Mouse (Mus musculus): ENCODE results near the gene Lrrc4c. TPM values are rescaled to one million over a fixed set of nuclear protein-coding genes. Genes with fewer than 3 reads are reported as not detected.

Gene Lrrc4c
- total and polyA plus RNA-seq, 2 experiments from 2014 or later, result 0.08 to 0.66 TPM

DNA sequence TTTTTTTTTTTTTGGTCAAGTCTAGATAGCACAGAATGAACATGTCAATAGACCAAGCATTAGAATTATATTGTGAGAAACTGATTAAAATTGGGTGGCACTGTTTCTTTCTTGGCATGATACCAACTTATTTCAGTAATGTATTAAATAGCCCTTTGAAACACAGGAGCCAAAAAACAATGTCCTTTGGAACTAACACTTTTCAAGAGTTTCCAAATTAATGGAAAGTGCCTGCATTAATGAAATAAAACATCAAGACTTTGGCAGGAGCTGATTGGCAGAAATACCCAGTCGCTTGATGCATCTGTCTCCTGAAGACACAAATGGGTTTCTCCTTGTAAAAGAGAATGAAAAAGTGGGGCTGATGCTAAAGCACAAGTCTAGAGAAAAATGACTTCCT lies 1184.5 kb downstream of the Lrrc4c start:
- 73% methylated on average over 1 of the region's 1 CpGs for WGBS
- TF ChIP-seq CTCF (IDR thresholded peaks at IDR 0.05; ENCODE audit: low read depth), result no peak
- TF ChIP-seq EP300 (IDR thresholded peaks at IDR 0.05; ENCODE audit: low read depth), result no peak
- ATAC-seq (ENCODE audit: insufficient read depth, low read depth), result no peak

DNA sequence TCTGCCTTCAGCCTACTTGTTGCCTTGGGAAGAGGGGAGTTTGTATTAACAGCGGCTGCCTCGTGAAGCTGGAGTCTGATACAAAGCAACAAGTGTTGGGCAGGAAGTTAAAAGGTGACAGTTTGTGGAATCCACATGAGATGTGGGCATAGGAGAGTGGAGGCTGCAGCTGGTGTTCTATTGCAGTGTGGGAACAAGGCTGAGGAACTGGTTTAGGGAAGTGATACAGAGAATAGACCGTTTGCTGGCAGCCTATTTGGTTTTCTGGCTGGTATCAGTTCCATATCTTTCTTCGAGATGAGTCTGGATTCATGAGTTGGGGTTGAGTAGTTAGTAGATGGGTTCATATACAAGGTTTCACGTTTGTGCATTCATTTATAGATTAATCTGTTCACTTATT lies 1186.9 kb downstream of the Lrrc4c start:
- no peak for DNase-seq (ENCODE audit: low spot score)
- TF ChIP-seq EP300 (IDR thresholded peaks at IDR 0.05; ENCODE audit: low read depth) (no peak), CTCF (IDR thresholded peaks at IDR 0.05; ENCODE audit: low read depth) (no peak)
- WGBS, result 55% methylated on average over 5 of the region's 5 CpGs

More for the DNA sequence above, 1184.5 kb downstream of the Lrrc4c start:
- H3K9ac ChIP-seq (replicated peaks; ENCODE audit: low read depth, low read length), result no peak overlapping the region
- DNase-seq (ENCODE audit: low spot score), result no peak
- H3K4me2 ChIP-seq (ENCODE audit: low read depth, low read length), result no peak overlapping the region
- no peaks in the 10 kb centered on the region for H3K36me3 ChIP-seq (replicated peaks; ENCODE audit: control insufficient read depth, insufficient read depth, low read length)
- no peak overlapping the region for H3K27ac ChIP-seq (ENCODE audit: low read depth)
- no peaks in the 10 kb centered on the region for H3K4me1 ChIP-seq (ENCODE audit: control insufficient read depth, insufficient read depth)
- no peaks in the 10 kb centered on the region for H3K9me3 ChIP-seq (replicated peaks; ENCODE audit: control insufficient read depth, low read length)
- H3K27me3 ChIP-seq (ENCODE audit: control insufficient read depth, insufficient read depth, low read length), result no peaks in the 10 kb centered on the region
- no peak overlapping the region for H3K4me3 ChIP-seq (ENCODE audit: low read depth, low read length)

DNA sequence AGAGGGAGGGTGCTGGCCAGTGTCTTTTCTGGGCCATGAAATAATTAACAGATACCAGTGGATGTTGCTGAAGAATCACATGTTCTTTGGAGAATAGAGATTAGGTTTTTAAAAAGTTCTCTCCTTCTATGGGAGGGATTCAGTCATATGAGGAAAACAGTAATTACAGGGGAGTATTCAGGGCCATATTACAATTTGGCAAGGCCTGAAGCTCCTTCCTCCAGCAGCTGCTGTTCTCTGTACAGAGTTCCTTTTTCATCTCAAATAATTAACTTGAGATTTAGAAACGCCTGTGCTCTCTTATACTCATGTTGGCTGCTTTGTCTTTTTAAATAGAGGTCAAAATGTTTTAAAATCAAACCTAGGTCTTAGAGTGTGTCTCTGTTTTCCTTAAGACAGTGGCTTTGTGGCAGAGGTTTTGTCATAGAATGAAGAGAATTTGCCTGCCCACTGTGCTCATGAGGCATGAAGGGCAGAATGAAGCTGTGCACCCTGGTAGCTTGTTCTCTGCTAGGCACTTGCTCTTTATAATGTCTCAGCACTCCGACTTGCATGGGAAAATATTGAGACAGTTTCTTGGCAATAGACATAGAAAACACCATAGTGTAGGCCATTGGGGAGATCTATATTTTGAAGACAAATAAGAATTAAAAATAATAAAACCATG lies 1206.4 kb downstream of the Lrrc4c start:
- no peaks in the 10 kb centered on the region for H3K27me3 ChIP-seq (ENCODE audit: control insufficient read depth, insufficient read depth, low read length)
- no peak overlapping the region for H3K27ac ChIP-seq (ENCODE audit: low read depth)
- no peaks in the 10 kb centered on the region for H3K9me3 ChIP-seq (replicated peaks; ENCODE audit: control insufficient read depth, low read length)
- H3K4me3 ChIP-seq (ENCODE audit: low read depth, low read length), result no peak overlapping the region
- H3K9ac ChIP-seq (replicated peaks; ENCODE audit: low read depth, low read length), result no peak overlapping the region
- WGBS, result 57% methylated on average over 2 of the region's 2 CpGs
- no peak for ATAC-seq (ENCODE audit: insufficient read depth, low read depth)
- TF ChIP-seq EP300 (IDR thresholded peaks at IDR 0.05; ENCODE audit: low read depth), result no peak
- TF ChIP-seq CTCF (IDR thresholded peaks at IDR 0.05; ENCODE audit: low read depth), result no peak
- DNase-seq (ENCODE audit: low spot score), result no peak
- no peaks in the 10 kb centered on the region for H3K4me1 ChIP-seq (ENCODE audit: control insufficient read depth, insufficient read depth)
- no peaks in the 10 kb centered on the region for H3K36me3 ChIP-seq (replicated peaks; ENCODE audit: control insufficient read depth, insufficient read depth, low read length)
- H3K4me2 ChIP-seq (ENCODE audit: low read depth, low read length), result no peak overlapping the region

More for the DNA sequence above, 1186.9 kb downstream of the Lrrc4c start:
- H3K36me3 ChIP-seq (replicated peaks; ENCODE audit: control insufficient read depth, insufficient read depth, low read length), result no peaks in the 10 kb centered on the region
- H3K27me3 ChIP-seq (ENCODE audit: control insufficient read depth, insufficient read depth, low read length), result no peaks in the 10 kb centered on the region
- ATAC-seq (ENCODE audit: insufficient read depth, low read depth), result no peak
- H3K4me1 ChIP-seq (ENCODE audit: control insufficient read depth, insufficient read depth), result no peaks in the 10 kb centered on the region
- H3K27ac ChIP-seq (ENCODE audit: low read depth), result no peak overlapping the region
- H3K9ac ChIP-seq (replicated peaks; ENCODE audit: low read depth, low read length), result no peak overlapping the region
- H3K9me3 ChIP-seq (replicated peaks; ENCODE audit: control insufficient read depth, low read length), result no peaks in the 10 kb centered on the region
- H3K4me3 ChIP-seq (ENCODE audit: low read depth, low read length), result no peak overlapping the region
- no peak overlapping the region for H3K4me2 ChIP-seq (ENCODE audit: low read depth, low read length)

DNA sequence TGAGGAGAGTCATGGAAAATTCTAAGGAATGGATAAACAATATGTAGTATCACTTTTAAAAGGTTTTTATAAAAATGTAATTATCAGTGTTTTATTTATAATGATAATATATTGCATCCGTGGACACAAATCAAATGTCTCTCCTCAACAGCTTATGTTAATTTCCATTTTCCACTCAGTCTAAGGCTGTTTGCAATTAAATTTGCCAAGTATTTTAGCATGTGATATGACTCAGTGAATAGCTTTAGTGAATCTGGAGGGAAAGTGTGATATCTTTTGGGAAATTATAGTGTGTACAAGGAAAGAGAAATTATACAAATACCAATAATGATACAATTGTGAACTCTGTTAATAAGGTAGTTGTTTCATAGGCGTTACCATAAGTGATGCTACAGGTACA lies 1207.1 kb downstream of the Lrrc4c start:
- no peak overlapping the region for H3K4me2 ChIP-seq (ENCODE audit: low read depth, low read length)
- H3K27ac ChIP-seq (ENCODE audit: low read depth), result no peak overlapping the region
- no peaks in the 10 kb centered on the region for H3K36me3 ChIP-seq (replicated peaks; ENCODE audit: control insufficient read depth, insufficient read depth, low read length)
- no peaks in the 10 kb centered on the region for H3K27me3 ChIP-seq (ENCODE audit: control insufficient read depth, insufficient read depth, low read length)
- DNase-seq (ENCODE audit: low spot score) (no peak), ATAC-seq (ENCODE audit: insufficient read depth, low read depth) (no peak)
- TF ChIP-seq EP300 (IDR thresholded peaks at IDR 0.05; ENCODE audit: low read depth), result no peak
- no peak for TF ChIP-seq CTCF (IDR thresholded peaks at IDR 0.05; ENCODE audit: low read depth)
- H3K9me3 ChIP-seq (replicated peaks; ENCODE audit: control insufficient read depth, low read length), result no peaks in the 10 kb centered on the region
- H3K4me1 ChIP-seq (ENCODE audit: control insufficient read depth, insufficient read depth), result no peaks in the 10 kb centered on the region
- H3K4me3 ChIP-seq (ENCODE audit: low read depth, low read length), result no peak overlapping the region
- 80% methylated on average over 2 of the region's 2 CpGs for WGBS
- H3K9ac ChIP-seq (replicated peaks; ENCODE audit: low read depth, low read length), result no peak overlapping the region

DNA sequence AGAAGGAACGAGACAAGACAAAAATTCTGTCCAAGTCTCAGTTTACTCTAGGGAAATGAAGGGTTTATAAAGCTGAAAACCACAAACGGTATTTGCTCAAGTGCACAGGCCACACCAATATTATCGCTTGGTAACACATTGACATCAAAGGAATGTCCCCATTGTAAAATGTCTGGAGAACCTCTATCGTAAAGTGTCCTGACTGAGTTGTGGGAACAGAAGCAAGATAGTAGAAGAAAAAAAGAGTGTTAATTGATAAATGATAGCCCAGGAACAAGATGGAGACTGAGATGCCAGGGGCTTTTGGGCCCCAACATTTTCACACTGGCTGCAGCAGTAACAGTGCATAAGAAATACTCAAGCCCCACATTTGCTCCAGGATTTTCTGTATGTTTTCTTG lies 1212.7 kb downstream of the Lrrc4c start:
- Histone ChIP-seq H3K4me2 (ENCODE audit: low read depth, low read length) (no peak overlapping the region), H3K36me3 (replicated peaks; ENCODE audit: control insufficient read depth, insufficient read depth, low read length) (no peaks in the 10 kb centered on the region), H3K4me1 (ENCODE audit: control insufficient read depth, insufficient read depth) (no peaks in the 10 kb centered on the region), H3K9ac (replicated peaks; ENCODE audit: low read depth, low read length) (no peak overlapping the region), H3K27ac (ENCODE audit: low read depth) (no peak overlapping the region), H3K4me3 (ENCODE audit: low read depth, low read length) (no peak overlapping the region), H3K9me3 (replicated peaks; ENCODE audit: control insufficient read depth, low read length) (no peaks in the 10 kb centered on the region), H3K27me3 (ENCODE audit: control insufficient read depth, insufficient read depth, low read length) (no peaks in the 10 kb centered on the region)
- no peak for DNase-seq (ENCODE audit: low spot score)
- WGBS, result 60% methylated on average over 4 of the region's 4 CpGs
- TF ChIP-seq CTCF (IDR thresholded peaks at IDR 0.05; ENCODE audit: low read depth) (no peak), EP300 (IDR thresholded peaks at IDR 0.05; ENCODE audit: low read depth) (no peak)
- no peak for ATAC-seq (ENCODE audit: insufficient read depth, low read depth)
